Comparison of ENCODE assay signal across 8 mouse cellular contexts in genomic region chr17:50677978-50678712, GRCm38 (mm10).
DNase-seq lines count a peak whose midpoint lies in the region; ATAC-seq and TF ChIP-seq lines count a peak whose summit lies in the region.

No protein-coding gene starts in this region.

- H3K9ac ChIP-seq in liver, embryonic 12.5 days = no peak overlapping the region
- no peak overlapping the region for H3K9ac ChIP-seq in intestine, embryonic 16.5 days (ENCODE audit: low read depth, low read length)
- H3K9ac ChIP-seq in lung, embryonic 14.5 days = no peak overlapping the region
- no peak overlapping the region for H3K9ac ChIP-seq in midbrain, embryonic 16.5 days (ENCODE audit: low read depth, low read length)

- no peaks in the 10 kb centered on the region for H3K9me3 ChIP-seq in liver, embryonic 12.5 days (replicated peaks)
- H3K9me3 ChIP-seq in intestine, embryonic 16.5 days (ENCODE audit: control insufficient read depth, low read length) = no peaks in the 10 kb centered on the region
- no peaks in the 10 kb centered on the region for H3K9me3 ChIP-seq in lung, embryonic 14.5 days (ENCODE audit: low read depth, low read length)
- H3K9me3 ChIP-seq in midbrain, embryonic 16.5 days (replicated peaks; ENCODE audit: control insufficient read depth, low read length, poor library complexity, severe bottlenecking) = no peaks in the 10 kb centered on the region

- no peak overlapping the region for H3K27ac ChIP-seq in liver, embryonic 12.5 days
- peak overlapping the region; percentile 30; the same call in 1 of the 2 replicates for H3K27ac ChIP-seq in intestine, embryonic 16.5 days (ENCODE audit: low read length)
- peak overlapping the region; percentile 65 for H3K27ac ChIP-seq in lung, embryonic 14.5 days (ENCODE audit: low read depth)
- no peak overlapping the region for H3K27ac ChIP-seq in midbrain, embryonic 16.5 days (ENCODE audit: low read length)

- no peak for ATAC-seq in liver, embryonic 12.5 days
- ATAC-seq in intestine, embryonic 16.5 days = peak; percentile 76
- peak; percentile 87 for ATAC-seq in lung, embryonic 14.5 days (ENCODE audit: insufficient read depth)
- no peak for ATAC-seq in midbrain, embryonic 16.5 days

- no peak overlapping the region for H3K4me2 ChIP-seq in liver, embryonic 12.5 days
- no peak overlapping the region for H3K4me2 ChIP-seq in intestine, embryonic 16.5 days (ENCODE audit: low read depth, low read length)
- peak overlapping the region; percentile 20; the same call in 1 of the 2 replicates for H3K4me2 ChIP-seq in lung, embryonic 14.5 days
- H3K4me2 ChIP-seq in midbrain, embryonic 16.5 days (ENCODE audit: low read length) = no peak overlapping the region

- DNase-seq in liver = peak; percentile 13
- DNase-seq in adrenal gland, postnatal 36 days = peak; percentile 30 to 53
- peak; percentile 82 for DNase-seq in fibroblast of lung, adult 2 months (ENCODE audit: low read depth)
- peak; percentile 82 for DNase-seq in lung, embryonic 14.5 days
- peak; percentile 34 for DNase-seq in thymus, postnatal 4 days

- no peaks in the 10 kb centered on the region for H3K36me3 ChIP-seq in liver, embryonic 12.5 days
- no peaks in the 10 kb centered on the region for H3K36me3 ChIP-seq in intestine, embryonic 16.5 days (ENCODE audit: control insufficient read depth, insufficient read depth, low read length)
- no peaks in the 10 kb centered on the region for H3K36me3 ChIP-seq in lung, embryonic 14.5 days (ENCODE audit: insufficient read depth)
- H3K36me3 ChIP-seq in midbrain, embryonic 16.5 days (ENCODE audit: control insufficient read depth, insufficient read depth, low read length) = no peaks in the 10 kb centered on the region; the same call in 1 of the 2 replicates

- no peaks in the 10 kb centered on the region for H3K27me3 ChIP-seq in liver, embryonic 12.5 days (replicated peaks)
- H3K27me3 ChIP-seq in intestine, embryonic 16.5 days (replicated peaks; ENCODE audit: control insufficient read depth, insufficient read depth, low read length) = no peaks in the 10 kb centered on the region
- H3K27me3 ChIP-seq in lung, embryonic 14.5 days (ENCODE audit: insufficient read depth, low read length) = no peaks in the 10 kb centered on the region
- no peaks in the 10 kb centered on the region for H3K27me3 ChIP-seq in midbrain, embryonic 16.5 days (ENCODE audit: control insufficient read depth, insufficient read depth, low read depth, low read length)

- H3K4me3 ChIP-seq in liver, embryonic 12.5 days = no peak overlapping the region
- no peak overlapping the region for H3K4me3 ChIP-seq in intestine, embryonic 16.5 days (ENCODE audit: low read length)
- no peak overlapping the region for H3K4me3 ChIP-seq in lung, embryonic 14.5 days (ENCODE audit: low read depth, low read length)
- no peak overlapping the region for H3K4me3 ChIP-seq in midbrain, embryonic 16.5 days (ENCODE audit: low read depth, low read length)

- peaks cover 8% of the 10 kb centered on the region; the same call in 1 of the 2 replicates for H3K4me1 ChIP-seq in liver, embryonic 12.5 days
- peaks cover 13% of the 10 kb centered on the region for H3K4me1 ChIP-seq in intestine, embryonic 16.5 days (ENCODE audit: control insufficient read depth, insufficient read depth, low read length)
- H3K4me1 ChIP-seq in lung, embryonic 14.5 days (ENCODE audit: insufficient read depth) = no peaks in the 10 kb centered on the region; the same call in 1 of the 2 replicates
- H3K4me1 ChIP-seq in midbrain, embryonic 16.5 days (ENCODE audit: control insufficient read depth, insufficient read depth, low read length) = no peaks in the 10 kb centered on the region

- TF ChIP-seq CTCF in lung, embryonic 14.5 days (IDR thresholded peaks at IDR 0.05; ENCODE audit: low read depth) = no peak

- WGBS in liver, embryonic 12.5 days (ENCODE audit: insufficient replicate concordance) = 34% methylated on average over 10 of the region's 10 CpGs
- 45% methylated on average over 10 of the region's 10 CpGs for WGBS in intestine, embryonic 16.5 days
- WGBS in lung, embryonic 14.5 days = 39% methylated on average over 10 of the region's 10 CpGs
- 70% methylated on average over 10 of the region's 10 CpGs for WGBS in midbrain, embryonic 16.5 days

Comparison
In these comparisons a context has a peak if more than half of its experiments do, and no peak if none do; other contexts are left out.
1. DNase-seq: peak in every context shown above with its lines; median percentile 82 in fibroblast of lung, adult 2 months; 82 in lung, embryonic 14.5 days; 42 in adrenal gland, postnatal 36 days; 34 in thymus, postnatal 4 days; 13 in liver.
2. ATAC-seq: peak in intestine, embryonic 16.5 days (single experiment) and lung, embryonic 14.5 days (single experiment); none in liver, embryonic 12.5 days (single experiment) and midbrain, embryonic 16.5 days (single experiment).
3. H3K27ac ChIP-seq: peak in intestine, embryonic 16.5 days (single experiment) and lung, embryonic 14.5 days (single experiment); none in liver, embryonic 12.5 days (single experiment) and midbrain, embryonic 16.5 days (single experiment).